Mouse (Mus musculus) MEL (cell line): ENCODE data around the gene Shpk. TPM values are rescaled to one million over a fixed set of nuclear protein-coding genes. Genes with fewer than 3 reads are reported as not detected.
A peak's percentile ranks its signal among the peaks of the same experiment; 100 is the strongest.

Experiments
- DNase-seq: peaks from one replicate; pipeline ENCODE4 v3.0.0; 2011; ENCODE audit warnings: low read depth, low spot score
- H3K27ac ChIP-seq: 2 replicates; pipeline ENCODE4 v1.5.1; 2012; ENCODE audit warnings: low read depth, mild to moderate bottlenecking, control low read depth, low read length, moderate library complexity; ENCODE audit not compliant: control insufficient read depth
- H3K27me3 ChIP-seq, 2 experiments: fragments of 150-350 bp in 1 of 2; sonication (generic) in 1 of 2; 2 replicates each; pipeline ENCODE4 v1.6.1; 2012; ENCODE audit warnings: low read length in 2 of 2, mild to moderate bottlenecking in 2 of 2, improper control_type of control experiment in 1 of 2, moderate library complexity in 1 of 2; ENCODE audit not compliant: insufficient read depth in 2 of 2, control insufficient read depth in 1 of 2
- H3K36me3 ChIP-seq, 2 experiments: 2 replicates each; pipeline ENCODE4 v1.6.1; 2012 to 2014; ENCODE audit warnings: low read length in 2 of 2, improper control_type of control experiment in 1 of 2, inconsistent platforms in 1 of 2, mild to moderate bottlenecking in 1 of 2; ENCODE audit not compliant: insufficient read depth in 2 of 2, control insufficient read depth in 1 of 2
- H3K4me1 ChIP-seq, 2 experiments: fragments of 150-350 bp in 1 of 2; sonication (generic) in 1 of 2; 2 replicates each; pipeline ENCODE4 v1.6.1; 2012; ENCODE audit warnings: low read length in 2 of 2, improper control_type of control experiment in 1 of 2, mild to moderate bottlenecking in 1 of 2; ENCODE audit not compliant: insufficient read depth in 2 of 2, control insufficient read depth in 1 of 2
- H3K4me3 ChIP-seq, 2 experiments: fragments of 150-350 bp in 1 of 2; sonication (generic) in 1 of 2; 2 replicates each; pipeline ENCODE4 v1.5.1; 2012; ENCODE audit warnings: low read depth in 2 of 2, low read length in 2 of 2, mild to moderate bottlenecking in 2 of 2, moderate library complexity in 2 of 2, control low read depth in 1 of 2, improper control_type of control experiment in 1 of 2; ENCODE audit not compliant: control insufficient read depth in 1 of 2, insufficient read depth in 1 of 2
- H3K79me2 ChIP-seq: 2 replicates; pipeline ENCODE4 v1.6.1; 2012; ENCODE audit warnings: mild to moderate bottlenecking, low read length, moderate library complexity; ENCODE audit not compliant: control insufficient read depth, poor library complexity, insufficient read depth
- H3K9ac ChIP-seq: 2 replicates; pipeline ENCODE4 v1.6.1; 2012; ENCODE audit warnings: low read depth, mild to moderate bottlenecking, control low read depth, low read length, moderate library complexity; ENCODE audit not compliant: control insufficient read depth, poor library complexity, severe bottlenecking
- H3K9me3 ChIP-seq: fragments of 150-350 bp; sonication (generic); replicated peaks from 2 replicates; pipeline ENCODE4 v1.6.1; 2012; ENCODE audit warnings: mild to moderate bottlenecking, low read length, improper control_type of control experiment, moderate library complexity; ENCODE audit not compliant: insufficient read depth
- BHLHE40 ChIP-seq: IDR thresholded peaks from 2 replicates; pipeline ENCODE4 v1.6.1; 2012; ENCODE audit warnings: low read depth, mild to moderate bottlenecking, inconsistent platforms, low read length, improper control_type of control experiment, borderline replicate concordance
- CHD1 ChIP-seq: IDR thresholded peaks from 2 replicates; pipeline ENCODE4 v1.6.1; 2012; ENCODE audit warnings: low read depth, mild to moderate bottlenecking, inconsistent platforms, low read length, improper control_type of control experiment
- CHD2 ChIP-seq: IDR thresholded peaks from 2 replicates; pipeline ENCODE4 v1.6.1; 2011; ENCODE audit warnings: low read length, improper control_type of control experiment
- E2F4 ChIP-seq: IDR thresholded peaks from 2 replicates; pipeline ENCODE4 v1.6.1; 2011; ENCODE audit warnings: low read depth, low read length, improper control_type of control experiment, borderline replicate concordance
- ELF1 ChIP-seq: IDR thresholded peaks from 2 replicates; pipeline ENCODE4 v1.6.1; 2014; ENCODE audit warnings: low read depth, mild to moderate bottlenecking, inconsistent platforms, low read length, improper control_type of control experiment, moderate library complexity
- ETS1 ChIP-seq: IDR thresholded peaks from 2 replicates; pipeline ENCODE4 v1.6.1; 2012; ENCODE audit warnings: low read depth, mild to moderate bottlenecking, inconsistent platforms, low read length, improper control_type of control experiment, moderate library complexity
- HCFC1 ChIP-seq: IDR thresholded peaks from 2 replicates; pipeline ENCODE4 v1.6.1; 2012; ENCODE audit warnings: low read depth, mild to moderate bottlenecking, inconsistent platforms, low read length, improper control_type of control experiment, moderate library complexity
- JUND ChIP-seq: IDR thresholded peaks from 2 replicates; pipeline ENCODE4 v1.6.1; 2011; ENCODE audit warnings: low read depth, mild to moderate bottlenecking, improper control_type of control experiment, low read length
- MEF2A ChIP-seq: IDR thresholded peaks from 2 replicates; pipeline ENCODE4 v1.6.1; 2014; ENCODE audit warnings: low read depth, mild to moderate bottlenecking, inconsistent platforms, low read length, improper control_type of control experiment; ENCODE audit not compliant: poor library complexity, insufficient replicate concordance, severe bottlenecking; ENCODE audit errors: extremely low read depth
- MYB ChIP-seq: IDR thresholded peaks from 2 replicates; pipeline ENCODE4 v1.6.1; 2011; ENCODE audit warnings: mild to moderate bottlenecking, low read depth, low read length, improper control_type of control experiment
- POLR2A ChIP-seq, 2 experiments: IDR thresholded peaks; 2 replicates each; pipeline ENCODE4 v1.6.1; 2011 to 2012; ENCODE audit warnings: low read length in 2 of 2, mild to moderate bottlenecking in 2 of 2, control low read depth in 1 of 2, improper control_type of control experiment in 1 of 2, low read depth in 1 of 2, moderate library complexity in 1 of 2; ENCODE audit not compliant: control insufficient read depth in 1 of 2, insufficient read depth in 1 of 2, poor library complexity in 1 of 2
- POLR2AphosphoS2 ChIP-seq: IDR thresholded peaks from 2 replicates; pipeline ENCODE4 v1.6.1; 2011; ENCODE audit warnings: low read length, improper control_type of control experiment
- POLR2AphosphoS5 ChIP-seq: IDR thresholded peaks from 2 replicates; pipeline ENCODE4 v1.6.1; 2012; ENCODE audit warnings: low read depth, borderline replicate concordance, mild to moderate bottlenecking, inconsistent platforms, low read length, moderate library complexity, mixed read lengths
- RAD21 ChIP-seq: IDR thresholded peaks from 2 replicates; pipeline ENCODE4 v1.6.1; 2011; ENCODE audit warnings: mild to moderate bottlenecking, low read depth, low read length, improper control_type of control experiment
- RCOR1 ChIP-seq: IDR thresholded peaks from 2 replicates; pipeline ENCODE4 v1.6.1; 2012; ENCODE audit warnings: low read depth, mild to moderate bottlenecking, inconsistent platforms, low read length, improper control_type of control experiment
- SIN3A ChIP-seq: IDR thresholded peaks from 2 replicates; pipeline ENCODE4 v1.6.1; 2012; ENCODE audit warnings: low read length, improper control_type of control experiment, inconsistent platforms
- UBTF ChIP-seq: IDR thresholded peaks from 2 replicates; pipeline ENCODE4 v1.6.1; 2012; ENCODE audit warnings: low read depth, mild to moderate bottlenecking, inconsistent platforms, low read length, improper control_type of control experiment, moderate library complexity, borderline replicate concordance; ENCODE audit not compliant: insufficient read depth
- USF2 ChIP-seq, 2 experiments: IDR thresholded peaks; 2 replicates each; pipeline ENCODE4 v1.6.1; 2011 to 2012; ENCODE audit warnings: improper control_type of control experiment in 2 of 2, low read length in 2 of 2, borderline replicate concordance in 1 of 2, inconsistent platforms in 1 of 2, low read depth in 1 of 2, mild to moderate bottlenecking in 1 of 2; ENCODE audit not compliant: insufficient read depth in 1 of 2
- ZC3H11A ChIP-seq: IDR thresholded peaks from 2 replicates; pipeline ENCODE4 v1.6.1; 2012; ENCODE audit warnings: low read depth, mild to moderate bottlenecking, inconsistent platforms, low read length, improper control_type of control experiment
- ZKSCAN1 ChIP-seq: IDR thresholded peaks from 2 replicates; pipeline ENCODE4 v1.6.1; 2012; ENCODE audit warnings: low read depth, mild to moderate bottlenecking, inconsistent platforms, low read length, improper control_type of control experiment, moderate library complexity
- ZMIZ1 ChIP-seq: IDR thresholded peaks from 2 replicates; pipeline ENCODE4 v1.6.1; 2012; ENCODE audit warnings: low read depth, mild to moderate bottlenecking, inconsistent platforms, low read length, improper control_type of control experiment, moderate library complexity
- polyA plus RNA-seq, 2 experiments: library from polyadenylated mRNA; stranded (reverse) in 1 of 2; unstranded in 1 of 2; fragments of >175 nt in 1 of 2; fragments of >200 nt in 1 of 2; gene quantifications; 2 replicates each; pipeline versions ENCODE4 v1.2.1 to v1.2.4; 2012; ENCODE audit warnings: low replicate concordance in 2 of 2, low read depth in 1 of 2; ENCODE audit not compliant: insufficient read length in 2 of 2, insufficient read depth in 1 of 2, missing spikeins in 1 of 2
- total RNA-seq: library from RNA; depleted of rRNA; stranded (reverse); fragments of 300-350 nt; gene quantifications from 2 replicates; pipeline ENCODE4 v1.2.3, GENCODE M21; 2012

Shpk gene
- total and polyA plus RNA-seq, 3 experiments: 1.4 to 1.6 TPM; not detected in 1

- H3K79me2 ChIP-seq: peaks cover 38% of the 10 kb centered on the region
- H3K36me3 ChIP-seq: peaks cover 12 to 19% of the 10 kb centered on the region in 2 experiments; a peak in 3 of 4 replicates
- peak overlapping the region; percentile 58 for H3K27ac ChIP-seq
- no peaks in the 10 kb centered on the region for H3K27me3 ChIP-seq
- TF ChIP-seq ETS1: no peak
- no peak for TF ChIP-seq ZC3H11A
- no peak for TF ChIP-seq ZKSCAN1
- TF ChIP-seq RCOR1: no peak
- TF ChIP-seq UBTF: 0 out of 2 replicates have a peak, but pooled peaks have one; percentile 25
- TF ChIP-seq JUND: no peak
- TF ChIP-seq HCFC1: no peak
- no peak for TF ChIP-seq BHLHE40
- peak; percentile 84 for DNase-seq
- peak overlapping the region; percentile 88 for H3K9ac ChIP-seq
- H3K9me3 ChIP-seq: no peaks in the 10 kb centered on the region
- H3K4me3 ChIP-seq: peak overlapping the region; percentile 81 to 95
- H3K4me1 ChIP-seq: peaks cover 4 to 12% of the 10 kb centered on the region in 2 experiments
Observed at GRCm38 (mm10) chr11:73177509-73177875, 21.8 kb upstream of the Shpk start.

- H3K79me2 ChIP-seq: peaks cover 38% of the 10 kb centered on the region
- peak overlapping the region; percentile 81 to 95 for H3K4me3 ChIP-seq
- H3K27me3 ChIP-seq: no peaks in the 10 kb centered on the region
- H3K27ac ChIP-seq: no peak overlapping the region
- DNase-seq: no peak
- H3K9ac ChIP-seq: peak overlapping the region; percentile 88
- H3K9me3 ChIP-seq: no peaks in the 10 kb centered on the region
- TF ChIP-seq RAD21 (no peak), MEF2A (no peak), POLR2A (IDR thresholded peaks at IDR 0.05; ENCODE audit: control insufficient read depth in 1 of 2, insufficient read depth in 1 of 2, low read depth in 1 of 2, low read length in 2 of 2, poor library complexity in 1 of 2) (no peak), POLR2AphosphoS2 (no peak)
- TF ChIP-seq, all 39 proteins: peak for 0
- peaks cover 4 to 12% of the 10 kb centered on the region in 2 experiments for H3K4me1 ChIP-seq
- peaks cover 12 to 19% of the 10 kb centered on the region in 2 experiments; a peak in 3 of 4 replicates for H3K36me3 ChIP-seq
Observed at GRCm38 (mm10) chr11:73177895-73178294, 21.4 kb upstream of the Shpk start.

GRCm38 (mm10) chr11:73185872-73186615, 13.2 kb upstream of the Shpk start:
- Histone ChIP-seq H3K27ac (no peak overlapping the region), H3K4me3 (no peak overlapping the region), H3K9me3 (no peaks in the 10 kb centered on the region), H3K9ac (no peak overlapping the region), H3K36me3 (no peaks in the 10 kb centered on the region), H3K27me3 (no peaks in the 10 kb centered on the region), H3K4me1 (no peaks in the 10 kb centered on the region), H3K79me2 (no peaks in the 10 kb centered on the region)
- TF ChIP-seq USF2 (IDR thresholded peaks at IDR 0.05; ENCODE audit: borderline replicate concordance in 1 of 2, insufficient read depth in 1 of 2, low read depth in 1 of 2, low read length in 2 of 2) (no peak), E2F4 (no peak), ELF1 (no peak), CHD1 (no peak), SIN3A (no peak), ZC3H11A (no peak), ZKSCAN1 (no peak), MYB (no peak), POLR2AphosphoS5 (no peak), RAD21 (no peak), ZMIZ1 (no peak), CHD2 (no peak)
- DNase-seq: no peak
